Mouse (Mus musculus): ENCODE results near the gene Cckbr. TPM values are rescaled to one million over a fixed set of nuclear protein-coding genes. Genes with fewer than 3 reads are reported as not detected.
"Not testable (repeated sequence)": the region's sequence is repeated elsewhere in the genome, so short reads cannot be mapped to it uniquely, and the experiment has no call there.

Cckbr gene
- polyA plus RNA-seq, 1 experiment from 2014 or later = 0.06 TPM

GRCm38 (mm10) chr7:105445076-105445475 is 19.5 kb downstream of the Cckbr start:
- Histone ChIP-seq H3K27me3 (replicated peaks; ENCODE audit: insufficient read depth, low read length) (no peaks in the 10 kb centered on the region), H3K9ac (replicated peaks; ENCODE audit: low read depth) (no peak overlapping the region), H3K36me3 (ENCODE audit: insufficient read depth, low read length) (no peaks in the 10 kb centered on the region), H3K27ac (ENCODE audit: low read length) (no peak overlapping the region), H3K4me3 (ENCODE audit: low read depth, low read length) (no peak overlapping the region), H3K4me1 (ENCODE audit: insufficient read depth, low read depth, low read length) (no peaks in the 10 kb centered on the region), H3K9me3 (ENCODE audit: low read length) (no peaks in the 10 kb centered on the region), H3K4me2 (replicated peaks; ENCODE audit: low read depth, low read length) (no peak overlapping the region)
- TF ChIP-seq EP300 (IDR thresholded peaks at IDR 0.05) = no peak
- TF ChIP-seq CTCF (IDR thresholded peaks at IDR 0.05) = no peak
- 59% methylated on average over 3 of the region's 3 CpGs for WGBS
- DNase-seq (ENCODE audit: low spot score) (no peak), ATAC-seq (no peak)

GRCm38 (mm10) chr7:105453345-105453744 is 27.8 kb downstream of the Cckbr start:
- not testable (repeated sequence) for H3K4me3 ChIP-seq (ENCODE audit: low read depth, low read length)
- WGBS = 84% methylated on average over 4 of the region's 4 CpGs

GRCm38 (mm10) chr7:105458546-105458945 is 33.0 kb downstream of the Cckbr start:
- TF ChIP-seq EP300 (IDR thresholded peaks at IDR 0.05) (no peak), CTCF (IDR thresholded peaks at IDR 0.05) (no peak)
- no peak for ATAC-seq
- Histone ChIP-seq H3K9me3 (ENCODE audit: low read length) (no peaks in the 10 kb centered on the region), H3K4me2 (replicated peaks; ENCODE audit: low read depth, low read length) (no peak overlapping the region), H3K9ac (replicated peaks; ENCODE audit: low read depth) (no peak overlapping the region), H3K4me3 (ENCODE audit: low read depth, low read length) (no peak overlapping the region), H3K4me1 (ENCODE audit: insufficient read depth, low read depth, low read length) (no peaks in the 10 kb centered on the region), H3K27ac (ENCODE audit: low read length) (no peak overlapping the region), H3K27me3 (replicated peaks; ENCODE audit: insufficient read depth, low read length) (no peaks in the 10 kb centered on the region), H3K36me3 (ENCODE audit: insufficient read depth, low read length) (no peaks in the 10 kb centered on the region)
- no peak for DNase-seq (ENCODE audit: low spot score)

More at GRCm38 (mm10) chr7:105453345-105453744, 27.8 kb downstream of the Cckbr start:
- not testable (repeated sequence) for H3K27me3 ChIP-seq (replicated peaks; ENCODE audit: insufficient read depth, low read length); DNase-seq (ENCODE audit: low spot score); H3K36me3 ChIP-seq (ENCODE audit: insufficient read depth, low read length); H3K9me3 ChIP-seq (ENCODE audit: low read length); H3K9ac ChIP-seq (replicated peaks; ENCODE audit: low read depth); ATAC-seq; H3K27ac ChIP-seq (ENCODE audit: low read length); H3K4me1 ChIP-seq (ENCODE audit: insufficient read depth, low read depth, low read length); H3K4me2 ChIP-seq (replicated peaks; ENCODE audit: low read depth, low read length)

- ATAC-seq; DNase-seq (ENCODE audit: low spot score); H3K4me1 ChIP-seq (ENCODE audit: insufficient read depth, low read depth, low read length); H3K4me2 ChIP-seq (replicated peaks; ENCODE audit: low read depth, low read length); H3K36me3 ChIP-seq (ENCODE audit: insufficient read depth, low read length); H3K9me3 ChIP-seq (ENCODE audit: low read length); H3K4me3 ChIP-seq (ENCODE audit: low read depth, low read length); H3K27ac ChIP-seq (ENCODE audit: low read length); H3K27me3 ChIP-seq (replicated peaks; ENCODE audit: insufficient read depth, low read length); H3K9ac ChIP-seq (replicated peaks; ENCODE audit: low read depth): not testable (repeated sequence)
- WGBS = 62% methylated on average over 5 of the region's 5 CpGs
Measured at GRCm38 (mm10) chr7:105465505-105465904, 40.0 kb downstream of the Cckbr start.

- H3K4me3 ChIP-seq (ENCODE audit: low read depth, low read length) = no peak overlapping the region
- no peaks in the 10 kb centered on the region for H3K27me3 ChIP-seq (replicated peaks; ENCODE audit: insufficient read depth, low read length)
- DNase-seq (ENCODE audit: low spot score) (no peak), ATAC-seq (no peak)
- no peak overlapping the region for H3K9ac ChIP-seq (replicated peaks; ENCODE audit: low read depth)
- no peak; the same call in 1 of the 2 replicates for TF ChIP-seq CTCF (IDR thresholded peaks at IDR 0.05)
- TF ChIP-seq EP300 (IDR thresholded peaks at IDR 0.05) = no peak
- no peaks in the 10 kb centered on the region for H3K9me3 ChIP-seq (ENCODE audit: low read length)
- no peaks in the 10 kb centered on the region for H3K4me1 ChIP-seq (ENCODE audit: insufficient read depth, low read depth, low read length)
- WGBS = 47% methylated on average over 1 of the region's 1 CpGs
- H3K36me3 ChIP-seq (ENCODE audit: insufficient read depth, low read length) = no peaks in the 10 kb centered on the region
- no peak overlapping the region for H3K27ac ChIP-seq (ENCODE audit: low read length)
- H3K4me2 ChIP-seq (replicated peaks; ENCODE audit: low read depth, low read length) = no peak overlapping the region
Measured at GRCm38 (mm10) chr7:105472607-105473006, 47.1 kb downstream of the Cckbr start.

GRCm38 (mm10) chr7:105474771-105475315 is 49.3 kb downstream of the Cckbr start:
- no peak overlapping the region for H3K27ac ChIP-seq (ENCODE audit: low read length)
- no peaks in the 10 kb centered on the region for H3K4me1 ChIP-seq (ENCODE audit: insufficient read depth, low read depth, low read length)
- H3K36me3 ChIP-seq (ENCODE audit: insufficient read depth, low read length) = no peaks in the 10 kb centered on the region
- no peak overlapping the region for H3K4me3 ChIP-seq (ENCODE audit: low read depth, low read length)
- H3K9me3 ChIP-seq (ENCODE audit: low read length) = no peaks in the 10 kb centered on the region
- no peaks in the 10 kb centered on the region for H3K27me3 ChIP-seq (replicated peaks; ENCODE audit: insufficient read depth, low read length)
- H3K9ac ChIP-seq (replicated peaks; ENCODE audit: low read depth) = no peak overlapping the region
- DNase-seq (ENCODE audit: low spot score) = no peak
- WGBS = 61% methylated on average over 4 of the region's 4 CpGs
- no peak for ATAC-seq
- no peak for TF ChIP-seq EP300 (IDR thresholded peaks at IDR 0.05)
- H3K4me2 ChIP-seq (replicated peaks; ENCODE audit: low read depth, low read length) = no peak overlapping the region

- TF ChIP-seq CTCF (IDR thresholded peaks at IDR 0.05) (no peak), EP300 (IDR thresholded peaks at IDR 0.05) (no peak; the same call in 1 of the 2 replicates)
- WGBS = 46% methylated on average over 7 of the region's 7 CpGs
- no peak overlapping the region for H3K9ac ChIP-seq (replicated peaks; ENCODE audit: low read depth)
- no peak overlapping the region for H3K4me2 ChIP-seq (replicated peaks; ENCODE audit: low read depth, low read length)
- no peak overlapping the region for H3K4me3 ChIP-seq (ENCODE audit: low read depth, low read length)
- H3K9me3 ChIP-seq (ENCODE audit: low read length) = no peaks in the 10 kb centered on the region
- DNase-seq (ENCODE audit: low spot score) (peak; percentile 48), ATAC-seq (peak; percentile 63)
- H3K27me3 ChIP-seq (replicated peaks; ENCODE audit: insufficient read depth, low read length) = no peaks in the 10 kb centered on the region
- no peaks in the 10 kb centered on the region for H3K36me3 ChIP-seq (ENCODE audit: insufficient read depth, low read length)
- H3K27ac ChIP-seq (ENCODE audit: low read length) = no peak overlapping the region
- H3K4me1 ChIP-seq (ENCODE audit: insufficient read depth, low read depth, low read length) = peaks cover 4% of the 10 kb centered on the region; the same call in 1 of the 2 replicates
Measured at GRCm38 (mm10) chr7:105475396-105475949, 49.9 kb downstream of the Cckbr start.

Data from lung, postnatal 0 days (tissue).